Mouse (Mus musculus): ENCODE results near the gene Cx3cr1. TPM values are rescaled to one million over a fixed set of nuclear protein-coding genes. Genes with fewer than 3 reads are reported as not detected.
A peak's percentile ranks its signal among the peaks of the same experiment; 100 is the strongest.

Cx3cr1 gene
- polyA plus RNA-seq, 1 experiment from 2014 or later: 10.5 TPM

- H3K4me3 ChIP-seq (replicated peaks): no peak overlapping the region
- no peak overlapping the region for H3K9ac ChIP-seq (replicated peaks)
- WGBS: 60% methylated on average over 2 of the region's 2 CpGs
- peaks cover 21% of the 10 kb centered on the region for H3K4me1 ChIP-seq
- H3K27me3 ChIP-seq (replicated peaks): no peaks in the 10 kb centered on the region; the same call in 1 of the 2 replicates
- no peak for ATAC-seq (ENCODE audit: low FRiP score)
- H3K36me3 ChIP-seq: no peaks in the 10 kb centered on the region
- H3K27ac ChIP-seq (replicated peaks): no peak overlapping the region
- H3K9me3 ChIP-seq (replicated peaks): no peaks in the 10 kb centered on the region
- H3K4me2 ChIP-seq: no peak overlapping the region
These were observed 179.0 kb downstream of the Cx3cr1 start for GRCm38 (mm10) chr9:119890692-119891091.

- Histone ChIP-seq H3K27ac (replicated peaks) (no peak overlapping the region), H3K27me3 (replicated peaks) (no peaks in the 10 kb centered on the region; the same call in 1 of the 2 replicates), H3K4me1 (peaks cover 16% of the 10 kb centered on the region), H3K9me3 (replicated peaks) (no peaks in the 10 kb centered on the region), H3K9ac (replicated peaks) (no peak overlapping the region), H3K4me3 (replicated peaks) (no peak overlapping the region), H3K4me2 (no peak overlapping the region), H3K36me3 (no peaks in the 10 kb centered on the region)
- 83% methylated on average over 9 of the region's 9 CpGs for WGBS
- no peak for ATAC-seq (ENCODE audit: low FRiP score)
These were observed 180.2 kb downstream of the Cx3cr1 start for GRCm38 (mm10) chr9:119889446-119889845.

GRCm38 (mm10) chr9:119888843-119889246 is 180.8 kb downstream of the Cx3cr1 start:
- H3K4me3 ChIP-seq (replicated peaks): no peak overlapping the region
- peaks cover 13% of the 10 kb centered on the region for H3K4me1 ChIP-seq
- ATAC-seq (ENCODE audit: low FRiP score): no peak
- no peaks in the 10 kb centered on the region for H3K9me3 ChIP-seq (replicated peaks)
- WGBS: 19% methylated on average over 2 of the region's 2 CpGs
- no peak overlapping the region for H3K27ac ChIP-seq (replicated peaks)
- H3K9ac ChIP-seq (replicated peaks): no peak overlapping the region
- no peaks in the 10 kb centered on the region; the same call in 1 of the 2 replicates for H3K27me3 ChIP-seq (replicated peaks)
- no peaks in the 10 kb centered on the region for H3K36me3 ChIP-seq
- H3K4me2 ChIP-seq: no peak overlapping the region

GRCm38 (mm10) chr9:119887144-119887901 is 182.4 kb downstream of the Cx3cr1 start:
- ATAC-seq (ENCODE audit: low FRiP score): no peak
- H3K4me3 ChIP-seq (replicated peaks): no peak overlapping the region
- H3K27me3 ChIP-seq (replicated peaks): no peaks in the 10 kb centered on the region
- WGBS: 79% methylated on average over 4 of the region's 4 CpGs
- H3K36me3 ChIP-seq: no peaks in the 10 kb centered on the region
- H3K4me2 ChIP-seq: no peak overlapping the region
- no peak overlapping the region for H3K9ac ChIP-seq (replicated peaks)
- H3K4me1 ChIP-seq: peaks cover 13% of the 10 kb centered on the region
- H3K9me3 ChIP-seq (replicated peaks): no peaks in the 10 kb centered on the region
- H3K27ac ChIP-seq (replicated peaks): no peak overlapping the region

GRCm38 (mm10) chr9:119854170-119854569 is 215.5 kb downstream of the Cx3cr1 start:
- ATAC-seq (ENCODE audit: low FRiP score): no peak
- Histone ChIP-seq H3K27me3 (replicated peaks) (no peaks in the 10 kb centered on the region), H3K4me3 (replicated peaks) (no peak overlapping the region), H3K36me3 (no peaks in the 10 kb centered on the region), H3K9me3 (replicated peaks) (0 out of 2 replicates have a peak, but pooled peaks cover 4% of the 10 kb centered on the region), H3K4me2 (no peak overlapping the region), H3K9ac (replicated peaks) (no peak overlapping the region), H3K4me1 (peaks cover 13% of the 10 kb centered on the region), H3K27ac (replicated peaks) (no peak overlapping the region)
- WGBS: 60% methylated on average over 8 of the region's 8 CpGs

GRCm38 (mm10) chr9:119853071-119853846 is 216.4 kb downstream of the Cx3cr1 start:
- Histone ChIP-seq H3K4me2 (no peak overlapping the region), H3K27me3 (replicated peaks) (no peaks in the 10 kb centered on the region), H3K27ac (replicated peaks) (peak overlapping the region; percentile 34; the same call in 1 of the 2 replicates), H3K36me3 (no peaks in the 10 kb centered on the region), H3K4me3 (replicated peaks) (no peak overlapping the region), H3K4me1 (peaks cover 21% of the 10 kb centered on the region), H3K9ac (replicated peaks) (no peak overlapping the region), H3K9me3 (replicated peaks) (0 out of 2 replicates have a peak, but pooled peaks cover 4% of the 10 kb centered on the region)
- peak; percentile 31; the same call in 1 of the 2 replicates for ATAC-seq (ENCODE audit: low FRiP score)
- WGBS: 63% methylated on average over 2 of the region's 2 CpGs

GRCm38 (mm10) chr9:119852347-119853030 is 217.2 kb downstream of the Cx3cr1 start:
- peaks cover 21% of the 10 kb centered on the region for H3K4me1 ChIP-seq
- peak overlapping the region; percentile 34; the same call in 1 of the 2 replicates for H3K27ac ChIP-seq (replicated peaks)
- no peaks in the 10 kb centered on the region for H3K27me3 ChIP-seq (replicated peaks)
- no peak overlapping the region for H3K9ac ChIP-seq (replicated peaks)
- no peak overlapping the region for H3K4me3 ChIP-seq (replicated peaks)
- ATAC-seq (ENCODE audit: low FRiP score): peak; percentile 41; the same call in 1 of the 2 replicates
- no peak overlapping the region for H3K4me2 ChIP-seq
- 46% methylated on average over 10 of the region's 10 CpGs for WGBS
- 0 out of 2 replicates have a peak, but pooled peaks cover 4% of the 10 kb centered on the region for H3K9me3 ChIP-seq (replicated peaks)
- no peaks in the 10 kb centered on the region for H3K36me3 ChIP-seq

Other genes starting within 250 kb of the Cx3cr1 start
- gene Scn11a, start 244.4 kb downstream of the Cx3cr1 start, polyA plus RNA-seq (2015; fragmentation: Nextera tagmentation; extraction: Ambion mirVana): 0.70 and 1.3 TPM in 2 replicates
- gene Wdr48, start 175.0 kb downstream of the Cx3cr1 start, polyA plus RNA-seq (2015; fragmentation: Nextera tagmentation; extraction: Ambion mirVana): 52.4 and 54.6 TPM in 2 replicates
- 24.0 and 25.7 TPM in 2 replicates for gene Gorasp1, start 132.3 kb downstream of the Cx3cr1 start, polyA plus RNA-seq (2015; fragmentation: Nextera tagmentation; extraction: Ambion mirVana)
- 0.74 and 0.80 TPM in 2 replicates for gene Ttc21a, start 132.3 kb downstream of the Cx3cr1 start, polyA plus RNA-seq (2015; fragmentation: Nextera tagmentation; extraction: Ambion mirVana)
- gene Csrnp1, start 85.2 kb downstream of the Cx3cr1 start, polyA plus RNA-seq (2015; fragmentation: Nextera tagmentation; extraction: Ambion mirVana): 1.4 and 3.4 TPM in 2 replicates
- 0.09 and 0.14 TPM in 2 replicates for gene Xirp1, start 46.3 kb downstream of the Cx3cr1 start, polyA plus RNA-seq (2015; fragmentation: Nextera tagmentation; extraction: Ambion mirVana)
- 2.4 TPM in 1 of 2 replicates, not detected in the other for gene Ccr8, start 22.2 kb upstream of the Cx3cr1 start, polyA plus RNA-seq (2015; fragmentation: Nextera tagmentation; extraction: Ambion mirVana)
- gene Slc25a38, start 40.5 kb upstream of the Cx3cr1 start, polyA plus RNA-seq (2015; fragmentation: Nextera tagmentation; extraction: Ambion mirVana): 45.8 and 46.6 TPM in 2 replicates
- gene Rpsa, start 57.8 kb upstream of the Cx3cr1 start, polyA plus RNA-seq (2015; fragmentation: Nextera tagmentation; extraction: Ambion mirVana): 830 and 1,045 TPM in 2 replicates
- gene Mobp, start 79.8 kb upstream of the Cx3cr1 start, polyA plus RNA-seq (2015; fragmentation: Nextera tagmentation; extraction: Ambion mirVana): 0.18 and 0.50 TPM in 2 replicates
- 8.5 and 10.0 TPM in 2 replicates for gene Myrip, start 231.6 kb upstream of the Cx3cr1 start, polyA plus RNA-seq (2015; fragmentation: Nextera tagmentation; extraction: Ambion mirVana)

All from neural tube, embryonic 15.5 days (tissue).